Mouse (Mus musculus): ENCODE measurements around the gene N4bp3.
"Not testable (repeated sequence)": the region's sequence is repeated elsewhere in the genome, so short reads cannot be mapped to it uniquely, and the experiment has no call there.

DNA sequence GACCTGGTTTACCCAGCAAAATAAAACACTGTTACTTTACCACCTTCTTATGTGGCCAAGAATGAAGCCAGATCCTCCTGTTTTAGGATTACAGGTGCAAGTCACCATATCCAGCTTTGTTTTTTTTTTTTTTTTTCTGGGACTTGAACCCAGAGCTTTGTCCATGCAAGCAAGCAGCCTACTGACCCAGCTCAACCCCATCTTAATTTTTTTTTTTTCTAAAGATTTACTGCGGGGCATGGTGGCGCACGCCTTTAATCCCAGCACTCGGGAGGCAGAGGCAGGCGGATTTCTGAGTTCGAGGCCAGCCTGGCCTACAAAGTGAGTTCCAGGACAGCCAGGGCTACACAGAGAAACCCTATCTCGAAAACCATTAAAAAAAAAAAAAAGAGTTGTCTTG is 34.5 kb downstream of the N4bp3 start:
- not testable (repeated sequence) for TF ChIP-seq POLR2A (IDR thresholded peaks at IDR 0.05; ENCODE audit: borderline replicate concordance, extremely low read depth, low read depth, low read length); CTCF (IDR thresholded peaks at IDR 0.05; ENCODE audit: insufficient read depth, low read length)

Measured in lung, adult 2 months (tissue).